Mouse (Mus musculus): ENCODE data around the gene Wfdc8. TPM values are rescaled to one million over a fixed set of nuclear protein-coding genes. Genes with fewer than 3 reads are reported as not detected.
"Not testable (repeated sequence)": the region's sequence is repeated elsewhere in the genome, so short reads cannot be mapped to it uniquely, and the experiment has no call there.

Wfdc8 gene
- polyA plus RNA-seq, 1 experiment from 2014 or later = not detected

DNA sequence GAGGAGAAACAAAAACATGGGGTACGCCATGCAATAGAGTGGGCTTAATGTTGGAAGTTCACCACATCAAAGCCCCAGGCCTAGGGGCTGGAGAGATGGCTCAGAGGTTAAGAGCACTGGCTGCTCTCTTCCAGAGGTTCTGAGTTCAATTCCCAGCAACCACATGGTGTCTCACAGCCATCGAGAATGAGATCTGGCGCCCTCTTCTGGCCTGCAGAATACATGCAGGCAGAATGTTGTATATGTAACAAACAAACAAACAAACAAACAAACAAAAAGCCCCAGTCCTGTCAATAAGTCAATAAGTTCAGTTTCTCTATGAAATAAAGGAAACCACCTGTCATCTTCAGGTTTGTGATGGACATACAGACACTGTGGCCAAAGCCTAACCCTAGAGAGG lies 13.2 kb downstream of the Wfdc8 start:
- Histone ChIP-seq H3K36me3 (no peaks in the 10 kb centered on the region), H3K9me3 (no peaks in the 10 kb centered on the region), H3K27ac (replicated peaks) (no peak overlapping the region), H3K9ac (replicated peaks) (no peak overlapping the region), H3K4me1 (no peaks in the 10 kb centered on the region), H3K4me2 (replicated peaks) (no peak overlapping the region), H3K4me3 (no peak overlapping the region), H3K27me3 (no peaks in the 10 kb centered on the region)
- 66% methylated on average over 3 of the region's 3 CpGs for WGBS
- ATAC-seq (replicated peaks) = no peak

DNA sequence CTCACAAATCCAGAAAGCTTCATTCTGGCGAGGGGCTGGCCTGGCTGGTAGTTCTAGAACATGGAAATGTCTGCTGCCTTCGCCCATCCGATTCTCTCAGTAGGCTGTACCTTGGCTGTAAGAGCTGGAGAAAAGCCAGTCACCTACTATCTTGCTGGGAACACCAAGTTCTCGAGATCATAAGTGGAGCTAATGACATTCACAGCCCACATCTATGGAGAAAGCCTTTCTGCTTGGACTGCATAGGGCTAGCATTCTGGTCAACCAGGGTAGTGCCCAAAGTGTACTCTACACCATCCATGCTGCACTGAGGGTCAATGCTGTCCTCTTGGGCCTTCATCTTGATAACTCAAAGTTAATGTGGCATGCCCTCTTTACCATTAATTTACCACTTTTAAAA lies 19.9 kb downstream of the Wfdc8 start, which contains the start of gene Eppin:
Eppin (minus strand) TSS at position 101 of the 400 bp plus-strand sequence.
- no peak within 1 kb of the TSS for H3K27ac ChIP-seq (replicated peaks)
- no peak within 1 kb of the TSS for H3K9ac ChIP-seq (replicated peaks)
- H3K4me3 ChIP-seq = no peak within 1 kb of the TSS
- ATAC-seq (replicated peaks) = no peak
- no peaks in the 10 kb centered on the region for H3K27me3 ChIP-seq
- H3K9me3 ChIP-seq = no peaks in the 10 kb centered on the region
- no peak within 1 kb of the TSS for H3K4me2 ChIP-seq (replicated peaks)
- H3K36me3 ChIP-seq = no peaks in the 10 kb centered on the region
- H3K4me1 ChIP-seq = no peaks in the 10 kb centered on the region
- WGBS = 79% methylated on average over 4 of the region's 4 CpGs

GRCm38 (mm10) chr2:164592014-164592413 lies 21.4 kb downstream of the Wfdc8 start:
- no peak overlapping the region for H3K4me2 ChIP-seq (replicated peaks)
- no peaks in the 10 kb centered on the region for H3K27me3 ChIP-seq
- no peaks in the 10 kb centered on the region for H3K9me3 ChIP-seq
- no peak overlapping the region for H3K9ac ChIP-seq (replicated peaks)
- no peaks in the 10 kb centered on the region for H3K36me3 ChIP-seq
- H3K27ac ChIP-seq (replicated peaks) = no peak overlapping the region
- no peak overlapping the region for H3K4me3 ChIP-seq
- no peaks in the 10 kb centered on the region for H3K4me1 ChIP-seq
- 14% methylated on average over 4 of the region's 4 CpGs for WGBS
- ATAC-seq (replicated peaks) = no peak

DNA sequence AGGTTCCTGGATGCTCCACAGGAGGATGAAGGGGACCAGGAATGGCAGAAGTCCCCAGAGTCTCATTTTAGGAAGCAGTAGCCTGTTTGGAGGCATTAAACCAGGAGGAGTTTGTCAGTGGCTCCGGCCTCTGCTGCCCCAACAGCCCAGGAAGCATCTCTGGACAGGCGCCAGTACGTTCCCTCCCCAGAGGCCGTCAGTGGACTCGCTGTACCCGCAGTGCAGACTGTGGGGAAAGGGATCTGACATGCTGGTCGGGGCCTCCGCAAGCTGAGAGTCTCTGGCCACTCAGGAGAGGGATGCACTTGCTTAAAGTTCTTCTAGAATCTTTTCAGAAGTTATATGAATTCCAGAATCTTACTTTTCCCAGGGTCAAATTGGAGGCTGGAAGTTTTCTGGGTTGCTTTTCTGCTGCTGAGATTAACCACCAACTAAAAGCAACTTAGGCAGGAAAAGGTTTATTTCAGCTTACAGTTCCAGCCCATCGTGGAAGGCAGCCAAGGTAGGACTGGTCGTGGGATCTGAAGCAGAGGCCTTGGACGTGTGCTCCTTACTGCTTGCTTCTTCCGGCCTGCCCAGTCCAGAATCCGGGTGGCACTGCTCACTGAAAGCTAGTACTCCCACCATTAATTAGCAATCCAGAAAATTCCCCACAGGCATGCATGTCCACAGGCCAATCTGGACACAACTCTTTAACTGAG lies 28.3 kb downstream of the Wfdc8 start, which contains the start of gene Wfdc6a:
Wfdc6a (minus strand) TSS at position 423 of the 701 bp plus-strand sequence.
- not testable (repeated sequence) for H3K36me3 ChIP-seq; H3K27ac ChIP-seq (replicated peaks); H3K9ac ChIP-seq (replicated peaks); ATAC-seq (replicated peaks); H3K4me1 ChIP-seq; H3K4me2 ChIP-seq (replicated peaks); H3K4me3 ChIP-seq; H3K9me3 ChIP-seq; H3K27me3 ChIP-seq
- WGBS = 50% methylated on average over 13 of the region's 13 CpGs

- H3K9me3 ChIP-seq; ATAC-seq (replicated peaks); H3K4me2 ChIP-seq (replicated peaks); H3K4me1 ChIP-seq; H3K4me3 ChIP-seq; H3K27me3 ChIP-seq; H3K9ac ChIP-seq (replicated peaks); H3K36me3 ChIP-seq; H3K27ac ChIP-seq (replicated peaks): not testable (repeated sequence)
- 86% methylated on average over 6 of the region's 6 CpGs for WGBS
Observed at GRCm38 (mm10) chr2:164573359-164573758, 40.1 kb downstream of the Wfdc8 start, which contains the start of gene Spint3. Gene Spint3 (minus strand): TSS chr2:164573459.

DNA sequence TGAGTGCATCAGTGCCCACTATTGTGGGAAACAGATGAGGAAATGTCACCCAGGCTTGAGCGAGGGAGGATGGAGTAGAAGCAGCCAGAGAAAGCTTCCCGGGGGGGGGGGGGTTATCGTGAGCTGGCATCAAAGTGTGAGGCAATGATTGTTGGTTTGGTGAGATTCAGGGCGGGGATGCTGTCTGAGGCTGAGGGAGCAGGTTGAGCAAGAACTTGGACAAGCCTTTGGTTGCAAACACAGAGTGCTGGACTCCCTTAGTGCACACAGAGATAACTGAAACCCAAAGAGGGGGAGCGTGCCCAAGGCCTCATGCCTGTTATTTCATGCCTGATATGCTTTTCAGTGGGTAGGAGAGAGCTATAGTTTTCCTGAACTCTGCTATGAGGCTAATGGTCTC lies 46.0 kb downstream of the Wfdc8 start:
- H3K4me3 ChIP-seq = no peak overlapping the region
- no peaks in the 10 kb centered on the region for H3K9me3 ChIP-seq
- no peak overlapping the region for H3K9ac ChIP-seq (replicated peaks)
- no peak overlapping the region for H3K27ac ChIP-seq (replicated peaks)
- no peak for ATAC-seq (replicated peaks)
- peaks cover 17% of the 10 kb centered on the region for H3K4me1 ChIP-seq
- H3K36me3 ChIP-seq = no peaks in the 10 kb centered on the region
- no peak overlapping the region for H3K4me2 ChIP-seq (replicated peaks)
- 95% methylated on average over 5 of the region's 5 CpGs for whole genome bisulfite sequencing
- H3K27me3 ChIP-seq = peaks cover 6% of the 10 kb centered on the region; the same call in 1 of the 2 replicates

DNA sequence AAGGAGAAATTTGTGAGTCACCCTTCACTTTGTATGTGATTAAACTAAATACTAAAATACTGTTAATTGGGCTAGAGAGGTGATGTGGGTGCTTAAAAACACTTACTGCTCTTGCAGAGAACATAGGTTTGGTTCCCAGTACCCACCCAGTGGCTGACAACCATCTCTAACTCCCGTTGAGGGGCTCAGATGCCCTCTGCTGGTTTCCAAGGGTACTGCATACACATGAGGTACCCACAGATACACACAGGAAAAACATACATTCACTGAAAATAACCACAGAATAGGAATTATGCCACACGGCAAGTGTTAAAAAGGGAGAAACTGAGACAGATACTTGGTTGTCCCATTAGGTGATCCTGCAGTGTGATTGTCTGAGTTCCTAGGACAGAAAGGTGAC lies 46.4 kb downstream of the Wfdc8 start:
- Histone ChIP-seq H3K4me1 (peaks cover 18% of the 10 kb centered on the region), H3K9ac (replicated peaks) (no peak overlapping the region), H3K4me3 (no peak overlapping the region), H3K36me3 (no peaks in the 10 kb centered on the region), H3K27me3 (peaks cover 6% of the 10 kb centered on the region; the same call in 1 of the 2 replicates), H3K9me3 (no peaks in the 10 kb centered on the region), H3K4me2 (replicated peaks) (no peak overlapping the region), H3K27ac (replicated peaks) (no peak overlapping the region)
- 90% methylated on average over 2 of the region's 2 CpGs for WGBS
- no peak for ATAC-seq (replicated peaks)

GRCm38 (mm10) chr2:164564346-164564745 lies 49.1 kb downstream of the Wfdc8 start:
- no peak overlapping the region for H3K4me3 ChIP-seq
- ATAC-seq (replicated peaks) = no peak
- H3K9ac ChIP-seq (replicated peaks) = no peak overlapping the region
- H3K36me3 ChIP-seq = no peaks in the 10 kb centered on the region
- no peak overlapping the region for H3K27ac ChIP-seq (replicated peaks)
- H3K4me2 ChIP-seq (replicated peaks) = no peak overlapping the region
- peaks cover 18% of the 10 kb centered on the region for H3K4me1 ChIP-seq
- WGBS = 65% methylated on average over 5 of the region's 5 CpGs
- peaks cover 6% of the 10 kb centered on the region; the same call in 1 of the 2 replicates for H3K27me3 ChIP-seq
- no peaks in the 10 kb centered on the region for H3K9me3 ChIP-seq

DNA sequence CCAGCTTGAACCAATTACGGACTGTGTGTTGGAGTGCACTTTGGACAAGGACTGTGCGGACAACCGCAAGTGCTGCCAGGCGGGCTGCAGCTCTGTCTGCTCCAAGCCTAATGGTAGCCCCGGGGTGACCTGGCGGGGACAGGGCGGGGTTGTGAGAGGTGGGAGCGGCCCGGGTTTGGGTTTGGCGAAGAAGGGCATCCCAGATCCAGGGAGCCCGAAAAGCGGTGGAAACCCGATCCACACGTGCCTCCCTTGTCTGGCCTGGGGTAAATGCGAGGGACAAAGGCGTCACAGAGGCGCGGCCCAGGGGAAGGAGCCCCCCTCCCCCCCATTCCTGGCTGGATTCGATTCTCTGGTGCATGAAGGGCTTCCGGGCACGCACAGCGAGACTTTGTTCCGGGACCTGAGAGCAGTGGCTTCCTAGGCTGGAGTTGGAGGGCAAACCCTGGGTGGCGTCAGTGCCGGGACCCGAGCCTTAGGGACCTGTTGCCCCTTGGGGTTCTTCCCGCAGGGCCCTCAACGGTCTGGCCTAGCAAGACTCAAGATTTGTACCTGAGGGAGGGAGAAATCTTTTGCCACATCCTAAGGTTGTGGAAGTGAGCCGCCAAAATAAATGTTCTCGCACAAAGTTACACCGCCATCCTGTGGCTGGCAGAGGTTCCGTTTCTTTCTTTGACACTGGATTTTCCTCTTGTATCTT lies 49.9 kb downstream of the Wfdc8 start:
- Histone ChIP-seq H3K4me3 (peak overlapping the region; percentile 50), H3K9me3 (no peaks in the 10 kb centered on the region), H3K27ac (replicated peaks) (no peak overlapping the region), H3K27me3 (peaks cover 6% of the 10 kb centered on the region; the same call in 1 of the 2 replicates), H3K9ac (replicated peaks) (peak overlapping the region; percentile 53), H3K36me3 (no peaks in the 10 kb centered on the region), H3K4me2 (replicated peaks) (peak overlapping the region; percentile 99), H3K4me1 (peaks cover 18% of the 10 kb centered on the region)
- WGBS = 2% methylated on average over 32 of the region's 32 CpGs
- ATAC-seq (replicated peaks) = peak; percentile 57

DNA sequence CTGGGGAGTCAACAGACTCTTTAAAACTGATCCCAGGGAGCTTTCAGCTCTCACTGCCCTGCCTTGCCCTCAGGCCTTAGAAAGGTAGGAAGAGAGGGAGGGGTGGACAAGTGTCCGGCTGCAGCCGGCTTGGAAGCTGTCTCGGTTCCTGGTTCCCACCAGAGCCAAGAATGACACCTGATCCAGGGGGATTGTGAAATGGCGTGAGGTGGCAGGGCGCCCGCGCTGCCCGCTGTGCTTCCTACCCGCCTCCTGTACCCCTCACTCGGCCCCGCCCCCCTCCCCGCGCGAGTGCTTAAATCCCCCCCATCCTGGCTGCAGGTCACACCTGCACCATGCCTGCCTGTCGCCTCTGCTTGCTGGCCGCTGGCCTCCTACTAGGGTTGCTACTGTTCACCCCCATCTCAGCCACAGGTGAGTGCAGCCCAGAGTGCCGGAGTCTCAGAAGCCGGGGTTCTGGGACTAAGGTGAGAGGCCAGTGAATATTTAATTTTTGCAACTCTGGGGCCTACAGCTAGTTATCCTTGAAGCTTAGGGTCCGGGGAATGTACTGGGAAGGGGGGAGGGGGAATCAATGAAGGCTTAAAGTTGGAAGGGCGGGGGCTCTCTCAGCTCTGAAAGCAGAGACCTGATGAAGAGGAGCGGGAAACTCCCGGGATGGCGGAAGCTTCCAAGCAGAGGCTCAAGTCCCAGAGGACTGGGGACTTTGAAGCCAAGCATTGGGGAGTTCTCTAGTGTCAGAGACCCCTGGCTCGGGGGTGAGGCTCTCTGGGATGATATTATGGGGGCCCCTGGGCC lies 50.8 kb downstream of the Wfdc8 start, which contains the start of gene Wfdc2:
Wfdc2 (plus strand) TSS at position 23 of the 798 bp plus-strand sequence.
- Histone ChIP-seq H3K36me3 (no peaks in the 10 kb centered on the region), H3K9me3 (no peaks in the 10 kb centered on the region), H3K9ac (replicated peaks) (peak within 1 kb of the TSS; percentile 53), H3K4me2 (replicated peaks) (peak within 1 kb of the TSS; percentile 99), H3K4me3 (peak within 1 kb of the TSS; percentile 50), H3K27me3 (peaks cover 6% of the 10 kb centered on the region; the same call in 1 of the 2 replicates), H3K27ac (replicated peaks) (no peak within 1 kb of the TSS), H3K4me1 (peaks cover 18% of the 10 kb centered on the region)
- no peak for ATAC-seq (replicated peaks)
- 2% methylated on average over 24 of the region's 24 CpGs for WGBS

DNA sequence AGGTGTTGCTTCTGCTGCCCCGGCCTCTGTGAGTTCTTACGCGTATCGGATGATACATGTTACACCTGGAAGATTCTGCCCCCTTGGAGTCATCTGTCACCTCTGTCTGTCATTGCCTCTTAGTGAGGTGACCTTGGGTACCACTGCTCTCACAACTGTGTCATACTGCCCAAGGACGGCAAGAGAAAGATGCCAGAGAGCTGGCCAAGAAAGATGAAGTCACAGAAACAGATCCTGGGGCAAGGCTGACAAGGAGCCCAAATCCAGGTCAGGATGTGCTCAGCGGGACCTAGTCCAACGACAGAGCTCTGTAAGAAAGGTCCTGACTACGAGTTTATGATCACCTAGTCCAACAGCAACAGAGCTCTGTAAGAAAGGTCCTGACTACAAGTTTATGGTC lies 53.3 kb downstream of the Wfdc8 start:
- Histone ChIP-seq H3K27me3 (peaks cover 6% of the 10 kb centered on the region; the same call in 1 of the 2 replicates), H3K4me3 (no peak overlapping the region), H3K4me1 (peaks cover 18% of the 10 kb centered on the region), H3K9ac (replicated peaks) (no peak overlapping the region), H3K36me3 (no peaks in the 10 kb centered on the region), H3K9me3 (no peaks in the 10 kb centered on the region), H3K27ac (replicated peaks) (no peak overlapping the region), H3K4me2 (replicated peaks) (no peak overlapping the region)
- no peak for ATAC-seq (replicated peaks)
- WGBS = 92% methylated on average over 8 of the region's 8 CpGs
